Mouse (Mus musculus) heart, embryonic 16.5 days (tissue): ENCODE data around the gene Sgcb. TPM values are rescaled to one million over a fixed set of nuclear protein-coding genes. Genes with fewer than 3 reads are reported as not detected.

ENCODE experiments used
- ATAC-seq: fragments of 200-750 bp; cut with Nextera tagmentation; replicated peaks from 2 replicates; pipeline ENCODE4 v1.8.0; 2017; ENCODE audit warnings: moderate number of reproducible peaks; ENCODE audit not compliant: insufficient read depth, low FRiP score; ENCODE audit errors: extremely low read depth
- H3K27ac ChIP-seq: fragments of 300-500 bp; sonication (generic); 2 replicates; pipeline ENCODE4 v1.5.1; 2014; ENCODE audit warnings: mild to moderate bottlenecking, low read length, control low read depth, moderate library complexity
- H3K27me3 ChIP-seq: fragments of 300-500 bp; sonication (generic); 2 replicates; pipeline ENCODE4 v1.6.1; 2014; ENCODE audit warnings: low read length, mixed read lengths; ENCODE audit not compliant: control insufficient read depth, insufficient read depth
- H3K36me3 ChIP-seq: fragments of 300-500 bp; sonication (generic); 2 replicates; pipeline ENCODE4 v1.6.1; 2014; ENCODE audit not compliant: control insufficient read depth, insufficient read depth
- H3K4me1 ChIP-seq: fragments of 300-500 bp; sonication (generic); 2 replicates; pipeline ENCODE4 v1.6.1; 2014; ENCODE audit warnings: low read length, mixed read lengths; ENCODE audit not compliant: control insufficient read depth, insufficient read depth
- H3K4me2 ChIP-seq: fragments of 300-500 bp; sonication (generic); 2 replicates; pipeline ENCODE4 v1.6.1; 2014; ENCODE audit warnings: low read depth, mild to moderate bottlenecking, control low read depth, low read length
- H3K4me3 ChIP-seq: fragments of 300-500 bp; sonication (generic); 2 replicates; pipeline ENCODE4 v1.5.1; 2014; ENCODE audit warnings: mild to moderate bottlenecking, control low read depth, low read length
- H3K9ac ChIP-seq: fragments of 300-500 bp; sonication (generic); 2 replicates; pipeline ENCODE4 v1.6.1; 2014; ENCODE audit warnings: low read length, control low read depth
- H3K9me3 ChIP-seq: fragments of 300-500 bp; sonication (generic); replicated peaks from 2 replicates; pipeline ENCODE4 v1.6.1; 2016; ENCODE audit warnings: low read length; ENCODE audit not compliant: control insufficient read depth
- WGBS: fragments of 180-500 bp; shearing (Covaris S2); extraction: QIAGEN DNeasy Blood & Tissue Kit; methylation state at CpG from one replicate; pipeline ENCODE4 v1.1.7; 2014; 5-methylcytosine and 5-hydroxymethylcytosine counted together
- polyA plus RNA-seq: library from polyadenylated mRNA; unstranded; fragments of >200 nt; fragmentation: Nextera tagmentation; extraction: Ambion mirVana; gene quantifications from 2 replicates; pipeline ENCODE4 v1.2.1, GENCODE M21; 2015

Sgcb gene
- polyA plus RNA-seq, 1 experiment from 2014 or later, result 42.7 TPM

DNA sequence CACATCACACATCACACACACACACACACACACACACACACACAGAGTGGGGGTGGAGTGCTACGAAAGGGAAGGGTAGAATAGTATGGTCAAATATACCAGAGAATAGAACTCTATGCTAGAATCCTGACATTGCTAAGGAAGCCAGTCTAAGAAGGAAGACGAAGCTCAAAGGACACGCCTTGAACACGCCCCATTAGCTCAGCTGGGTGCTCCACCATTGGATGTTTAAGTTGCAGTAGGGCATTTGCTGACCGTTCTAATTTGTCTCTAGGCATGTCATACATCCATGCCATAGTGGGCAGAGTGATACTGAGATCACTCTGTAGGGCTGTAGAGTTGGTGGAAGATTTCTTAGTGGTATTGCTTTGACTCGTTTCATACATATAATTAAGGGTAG lies 35.6 kb upstream of the Sgcb start:
- H3K4me3 ChIP-seq, result no peak overlapping the region
- no peaks in the 10 kb centered on the region for H3K9me3 ChIP-seq
- peaks cover 1% of the 10 kb centered on the region for H3K4me1 ChIP-seq
- H3K36me3 ChIP-seq, result no peaks in the 10 kb centered on the region
- H3K27ac ChIP-seq, result no peak overlapping the region
- H3K9ac ChIP-seq, result no peak overlapping the region
- WGBS, result 80% methylated on average over 6 of the region's 6 CpGs
- ATAC-seq, result no peak
- H3K27me3 ChIP-seq, result no peaks in the 10 kb centered on the region
- H3K4me2 ChIP-seq, result no peak overlapping the region

DNA sequence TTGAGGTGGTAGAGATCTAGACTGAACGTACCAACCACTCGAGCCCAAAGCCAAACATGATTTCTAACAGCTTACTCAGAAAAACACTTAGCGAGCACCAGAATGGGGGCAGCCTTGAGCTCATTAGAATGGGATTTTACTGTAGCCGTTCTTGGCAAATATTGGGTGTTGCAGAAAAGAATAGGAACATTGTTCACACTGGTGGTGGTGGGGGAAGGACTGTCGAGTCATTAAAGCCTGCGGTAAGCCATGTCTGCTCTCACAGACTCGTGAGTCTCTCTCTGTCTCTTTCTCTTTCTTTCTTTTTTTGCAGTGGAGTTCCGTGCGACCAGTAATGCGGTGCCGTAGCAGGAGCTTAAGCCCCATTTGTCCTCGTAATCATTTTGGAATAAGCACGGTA lies 29.0 kb upstream of the Sgcb start:
- ATAC-seq, result no peak
- Histone ChIP-seq H3K4me3 (no peak overlapping the region), H3K4me2 (no peak overlapping the region), H3K4me1 (no peaks in the 10 kb centered on the region), H3K27ac (no peak overlapping the region), H3K27me3 (no peaks in the 10 kb centered on the region), H3K36me3 (no peaks in the 10 kb centered on the region), H3K9ac (no peak overlapping the region), H3K9me3 (no peaks in the 10 kb centered on the region)
- 70% methylated on average over 13 of the region's 13 CpGs for WGBS

DNA sequence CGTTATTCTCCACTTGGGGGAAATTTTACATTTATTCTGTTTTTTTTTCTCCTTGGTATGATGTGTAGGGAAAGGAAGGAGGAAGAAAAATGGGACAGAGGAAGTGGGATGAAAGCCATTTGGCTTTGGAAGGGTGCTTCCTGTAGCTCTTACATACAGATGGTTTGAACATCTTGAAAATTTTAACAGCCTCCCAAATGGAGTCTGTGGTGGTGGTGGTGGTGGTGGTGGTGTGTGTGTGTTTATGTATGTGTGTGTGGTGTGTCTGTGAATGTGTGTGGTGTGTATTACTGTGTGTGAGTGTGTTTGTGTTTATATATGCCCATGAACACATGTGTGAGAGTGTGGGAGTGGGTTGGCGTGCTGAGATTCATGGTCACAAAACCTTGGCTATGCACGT lies 28.0 kb upstream of the Sgcb start:
- WGBS, result 81% methylated on average over 3 of the region's 3 CpGs
- no peaks in the 10 kb centered on the region for H3K36me3 ChIP-seq
- no peak for ATAC-seq
- no peak overlapping the region for H3K4me2 ChIP-seq
- H3K9me3 ChIP-seq, result no peaks in the 10 kb centered on the region
- no peak overlapping the region for H3K4me3 ChIP-seq
- H3K27ac ChIP-seq, result no peak overlapping the region
- no peaks in the 10 kb centered on the region for H3K27me3 ChIP-seq
- no peaks in the 10 kb centered on the region for H3K4me1 ChIP-seq
- no peak overlapping the region for H3K9ac ChIP-seq

DNA sequence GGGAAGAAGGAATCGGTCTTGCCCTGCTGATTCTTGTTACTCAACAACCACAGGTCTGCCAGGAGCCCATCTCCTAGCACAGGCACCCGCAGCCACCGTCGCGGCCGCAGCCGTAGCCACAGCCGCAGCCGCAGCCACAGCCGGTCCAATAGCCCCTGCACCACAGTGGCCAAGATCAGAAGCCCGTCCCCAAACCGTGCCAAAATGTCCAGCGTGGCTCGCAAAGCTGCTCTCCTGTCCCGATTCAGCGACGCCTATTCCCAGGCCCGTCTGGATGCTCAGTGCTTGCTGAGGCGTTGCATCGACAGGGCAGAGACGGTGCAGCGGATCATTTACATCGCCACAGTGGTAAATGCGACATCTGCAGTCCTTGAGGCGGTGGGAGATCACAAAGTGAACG lies 21.8 kb upstream of the Sgcb start:
- ATAC-seq, result no peak
- Histone ChIP-seq H3K9me3 (no peaks in the 10 kb centered on the region), H3K27ac (no peak overlapping the region), H3K4me1 (no peaks in the 10 kb centered on the region), H3K4me2 (no peak overlapping the region), H3K4me3 (no peak overlapping the region), H3K9ac (no peak overlapping the region), H3K36me3 (no peaks in the 10 kb centered on the region), H3K27me3 (no peaks in the 10 kb centered on the region)
- WGBS, result 56% methylated on average over 26 of the region's 26 CpGs

DNA sequence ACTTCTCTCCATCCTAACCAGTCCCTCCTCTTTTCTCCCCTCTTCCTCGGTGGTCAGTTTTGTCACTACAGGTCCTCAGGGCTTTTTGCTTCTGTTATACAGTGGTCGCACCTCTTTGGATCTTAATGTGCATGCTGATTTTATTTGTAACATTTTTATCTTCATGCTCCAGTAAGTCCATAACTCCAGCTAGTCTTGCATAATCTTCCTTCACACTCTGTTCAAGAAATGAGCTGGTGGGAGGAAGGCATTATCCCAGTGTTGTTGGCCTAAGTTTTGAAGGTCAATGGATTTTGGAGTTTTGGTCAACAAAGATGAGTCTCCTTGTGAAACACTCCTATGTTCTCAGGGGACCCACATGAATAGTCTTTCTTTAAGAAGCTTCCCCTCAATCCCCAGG lies 20.3 kb upstream of the Sgcb start:
- no peak overlapping the region for H3K4me3 ChIP-seq
- no peaks in the 10 kb centered on the region for H3K27me3 ChIP-seq
- no peaks in the 10 kb centered on the region for H3K36me3 ChIP-seq
- no peak for ATAC-seq
- WGBS, result 69% methylated on average over 2 of the region's 2 CpGs
- H3K4me1 ChIP-seq, result no peaks in the 10 kb centered on the region
- no peaks in the 10 kb centered on the region for H3K9me3 ChIP-seq
- H3K4me2 ChIP-seq, result no peak overlapping the region
- H3K27ac ChIP-seq, result no peak overlapping the region
- no peak overlapping the region for H3K9ac ChIP-seq

DNA sequence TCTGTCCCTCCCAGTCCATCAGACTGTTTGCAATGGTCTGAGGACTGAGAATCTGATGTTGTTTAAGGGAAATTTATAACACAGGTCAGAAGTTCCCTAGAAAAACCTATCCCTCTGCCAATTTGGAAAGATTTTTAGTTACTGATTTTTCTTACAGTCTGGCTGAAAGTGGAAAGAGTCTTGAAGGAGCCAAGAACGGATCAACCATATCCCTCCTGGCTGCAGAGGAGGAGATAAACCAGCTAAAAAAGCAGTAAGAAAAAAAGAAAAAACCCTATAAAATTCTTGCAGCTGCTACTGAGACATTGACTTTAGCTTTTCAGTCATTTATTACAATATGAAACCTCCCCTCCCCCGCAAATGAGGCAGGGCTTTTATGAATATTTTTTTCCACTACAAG lies 19.1 kb upstream of the Sgcb start:
- Histone ChIP-seq H3K9ac (no peak overlapping the region), H3K9me3 (no peaks in the 10 kb centered on the region), H3K27ac (no peak overlapping the region; the same call in 1 of the 2 replicates), H3K4me2 (no peak overlapping the region), H3K36me3 (no peaks in the 10 kb centered on the region), H3K4me3 (no peak overlapping the region), H3K27me3 (0 out of 2 replicates have a peak, but pooled peaks cover 4% of the 10 kb centered on the region), H3K4me1 (no peaks in the 10 kb centered on the region)
- ATAC-seq, result no peak
- 60% methylated on average over 2 of the region's 2 CpGs for WGBS

DNA sequence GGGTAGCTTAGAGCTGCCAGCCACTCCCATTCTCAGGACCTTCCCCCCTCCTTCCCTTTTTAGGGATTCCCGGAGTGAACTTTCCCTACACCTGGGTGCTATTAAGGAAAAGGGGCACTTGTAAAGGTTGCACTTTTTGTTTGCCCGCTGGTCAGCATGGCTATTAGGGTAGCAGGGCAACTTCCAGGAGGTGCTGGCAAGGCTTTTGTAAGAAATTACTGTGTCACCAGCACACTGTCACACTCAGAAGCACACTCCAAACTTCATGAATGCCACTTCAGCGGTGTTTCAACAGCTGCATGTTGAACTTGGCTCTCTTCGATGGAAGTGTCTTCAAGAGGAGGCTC lies 4.2 kb upstream of the Sgcb start:
- Histone ChIP-seq H3K9ac (no peak overlapping the region), H3K4me3 (peak overlapping the region; percentile 67), H3K4me2 (peak overlapping the region; percentile 99), H3K4me1 (peaks cover 17% of the 10 kb centered on the region), H3K27me3 (peaks cover 39% of the 10 kb centered on the region), H3K27ac (no peak overlapping the region), H3K36me3 (no peaks in the 10 kb centered on the region), H3K9me3 (no peaks in the 10 kb centered on the region)
- ATAC-seq, result no peak
- WGBS, result 3% methylated on average over 4 of the region's 4 CpGs

DNA sequence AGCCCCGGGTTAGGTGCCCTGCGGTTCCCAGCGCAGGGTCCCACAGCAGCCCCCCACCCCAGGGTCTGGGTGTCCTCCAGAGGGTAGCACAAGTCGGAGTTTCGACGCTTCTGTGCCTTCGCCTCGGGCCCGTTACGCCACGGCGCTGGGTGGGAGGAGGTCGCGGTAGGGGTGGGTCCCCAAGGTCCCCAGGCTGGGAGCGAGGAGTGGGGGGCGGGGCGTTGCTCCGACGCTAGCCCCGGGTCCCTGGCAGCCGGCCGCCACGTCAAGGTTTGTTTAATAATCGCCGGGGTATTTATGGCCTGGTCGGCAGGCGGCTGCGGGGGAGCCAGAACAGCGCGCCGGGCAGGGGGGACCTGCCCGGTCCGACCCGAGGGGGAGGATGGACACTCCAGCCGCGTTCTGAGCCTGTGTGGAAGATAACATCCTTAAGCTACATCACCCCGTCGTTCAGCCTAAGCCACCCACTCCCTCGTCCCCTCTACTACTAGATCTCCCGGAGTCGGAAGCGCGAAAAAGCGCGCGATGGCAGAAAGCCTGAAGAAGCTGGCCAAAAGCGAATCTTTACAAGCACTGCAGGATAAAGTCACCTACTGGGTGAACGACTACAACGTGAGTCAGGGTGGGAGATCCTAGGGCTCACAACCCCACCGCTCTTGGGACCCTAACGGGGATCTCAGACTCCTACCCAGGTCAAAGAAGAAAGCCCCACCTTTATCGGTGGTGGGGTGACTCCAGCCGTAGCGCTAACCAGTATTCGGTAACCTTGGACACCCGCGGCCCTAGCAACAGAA lies 3.7 kb upstream of the Sgcb start, which contains the start of gene Spata18:
Gene Spata18, plus strand, starts transcription at position 319 of the 794 bp plus-strand sequence.
- H3K9me3 ChIP-seq, result no peaks in the 10 kb centered on the region
- H3K4me1 ChIP-seq, result peaks cover 22% of the 10 kb centered on the region
- H3K4me3 ChIP-seq, result peak within 1 kb of the TSS; percentile 67
- peaks cover 39% of the 10 kb centered on the region for H3K27me3 ChIP-seq
- H3K36me3 ChIP-seq, result no peaks in the 10 kb centered on the region
- H3K27ac ChIP-seq, result no peak within 1 kb of the TSS
- under 1% methylated on average over 56 of the region's 57 CpGs for WGBS
- H3K9ac ChIP-seq, result peak within 1 kb of the TSS; percentile 72
- ATAC-seq, result peak; percentile 4; the same call in 1 of the 2 replicates
- H3K4me2 ChIP-seq, result peak within 1 kb of the TSS; percentile 99

DNA sequence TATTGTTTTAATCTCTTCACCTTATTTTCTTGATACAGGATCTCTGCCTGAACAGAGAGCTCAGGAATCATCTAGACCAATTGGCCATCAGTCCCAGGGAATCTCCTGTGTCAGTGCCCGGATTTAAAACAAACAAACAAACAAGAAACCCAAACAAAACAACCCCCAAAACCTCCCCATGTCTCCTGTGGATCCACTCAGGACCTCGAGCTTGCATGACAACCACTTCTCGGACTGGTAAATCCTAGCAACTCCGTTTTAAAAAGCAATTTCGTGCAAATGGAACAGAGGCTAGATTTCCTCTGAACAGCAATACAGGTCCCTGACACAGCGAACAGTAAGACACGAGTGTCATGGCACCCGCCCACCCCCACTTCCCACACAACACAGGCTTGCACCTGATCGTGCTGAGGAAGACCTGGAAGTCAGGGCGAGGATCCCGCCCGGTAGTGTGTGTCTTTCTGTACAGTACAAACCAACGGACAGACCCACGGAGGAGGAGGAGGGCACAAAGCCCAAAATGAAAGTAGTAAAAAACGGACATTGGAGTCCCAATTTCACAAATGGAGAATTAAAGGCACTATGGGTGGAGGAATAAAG lies 2.9 kb upstream of the Sgcb start:
- H3K27me3 ChIP-seq, result peaks cover 37% of the 10 kb centered on the region
- H3K4me1 ChIP-seq, result peaks cover 26% of the 10 kb centered on the region
- no peak overlapping the region for H3K27ac ChIP-seq
- ATAC-seq, result no peak
- H3K4me2 ChIP-seq, result peak overlapping the region; percentile 99
- WGBS, result 1% methylated on average over 15 of the region's 15 CpGs
- H3K36me3 ChIP-seq, result no peaks in the 10 kb centered on the region
- H3K4me3 ChIP-seq, result peak overlapping the region; percentile 67
- H3K9me3 ChIP-seq, result no peaks in the 10 kb centered on the region
- H3K9ac ChIP-seq, result peak overlapping the region; percentile 72
